Mouse (Mus musculus): ENCODE measurements at regions not wholly inside any gene's neighbourhood (a gene's known extent, or its start where the extent isn't known, plus 50 kb on each side); places are given as distances from the start of the nearest gene placed in this dataset.

GRCm38 (mm10) chr1:73857497-73857896, 266.8 kb downstream of the Tns1 start:
- no peak overlapping the region for H3K27ac ChIP-seq
- peaks cover 16% of the 10 kb centered on the region for H3K4me1 ChIP-seq (replicated peaks)
- no peak overlapping the region for H3K4me3 ChIP-seq
- peak; percentile 35 for DNase-seq (ENCODE audit: low spot score)
- H3K36me3 ChIP-seq, result no peaks in the 10 kb centered on the region
- H3K27me3 ChIP-seq (ENCODE audit: insufficient read depth, poor library complexity, severe bottlenecking), result peaks cover 6% of the 10 kb centered on the region; the same call in 1 of the 2 replicates
- WGBS, result 55% methylated on average over 5 of the region's 5 CpGs
- no peaks in the 10 kb centered on the region for H3K9me3 ChIP-seq

GRCm38 (mm10) chr1:73856811-73857210, 267.4 kb downstream of the Tns1 start:
- 89% methylated on average over 7 of the region's 7 CpGs for WGBS
- H3K4me1 ChIP-seq (replicated peaks), result peaks cover 13% of the 10 kb centered on the region; the same call in 1 of the 2 replicates
- no peak overlapping the region for H3K27ac ChIP-seq
- H3K4me3 ChIP-seq, result no peak overlapping the region
- no peaks in the 10 kb centered on the region for H3K9me3 ChIP-seq
- no peak for DNase-seq (ENCODE audit: low spot score)
- peaks cover 6% of the 10 kb centered on the region; the same call in 1 of the 2 replicates for H3K27me3 ChIP-seq (ENCODE audit: insufficient read depth, poor library complexity, severe bottlenecking)
- no peaks in the 10 kb centered on the region for H3K36me3 ChIP-seq

GRCm38 (mm10) chr1:73855306-73855705, 268.9 kb downstream of the Tns1 start:
- Histone ChIP-seq H3K9me3 (no peaks in the 10 kb centered on the region), H3K27ac (no peak overlapping the region)

GRCm38 (mm10) chr1:73853851-73854250, 270.4 kb downstream of the Tns1 start:
- 86% methylated on average over 11 of the region's 11 CpGs for WGBS
- Histone ChIP-seq H3K4me1 (replicated peaks) (peaks cover 12% of the 10 kb centered on the region; the same call in 1 of the 2 replicates), H3K36me3 (no peaks in the 10 kb centered on the region), H3K9me3 (no peaks in the 10 kb centered on the region), H3K27ac (no peak overlapping the region), H3K27me3 (ENCODE audit: insufficient read depth, poor library complexity, severe bottlenecking) (peaks cover 6% of the 10 kb centered on the region; the same call in 1 of the 2 replicates), H3K4me3 (no peak overlapping the region)
- no peak for DNase-seq (ENCODE audit: low spot score)

More at GRCm38 (mm10) chr1:73855306-73855705, 268.9 kb downstream of the Tns1 start:
- WGBS, result 94% methylated on average over 4 of the region's 4 CpGs
- no peak overlapping the region for H3K4me3 ChIP-seq
- no peak for DNase-seq (ENCODE audit: low spot score)
- peaks cover 15% of the 10 kb centered on the region; the same call in 1 of the 2 replicates for H3K4me1 ChIP-seq (replicated peaks)
- H3K36me3 ChIP-seq, result no peaks in the 10 kb centered on the region
- H3K27me3 ChIP-seq (ENCODE audit: insufficient read depth, poor library complexity, severe bottlenecking), result peaks cover 6% of the 10 kb centered on the region; the same call in 1 of the 2 replicates

- Histone ChIP-seq H3K4me1 (replicated peaks) (peaks cover 4% of the 10 kb centered on the region; the same call in 1 of the 2 replicates), H3K36me3 (no peaks in the 10 kb centered on the region), H3K27me3 (ENCODE audit: insufficient read depth, poor library complexity, severe bottlenecking) (peaks cover 6% of the 10 kb centered on the region; the same call in 1 of the 2 replicates), H3K27ac (0 out of 2 replicates have a peak overlapping the region, but pooled peaks have one; percentile 31), H3K4me3 (no peak overlapping the region), H3K9me3 (no peaks in the 10 kb centered on the region)
- DNase-seq (ENCODE audit: low spot score), result no peak
- WGBS, result 55% methylated on average over 11 of the region's 11 CpGs
Observed at GRCm38 (mm10) chr1:73850173-73851014, 273.9 kb downstream of the Tns1 start.

- H3K27ac ChIP-seq, result no peak overlapping the region
- no peak for DNase-seq (ENCODE audit: low spot score)
- 83% methylated on average over 3 of the region's 3 CpGs for WGBS
- no peak overlapping the region for H3K4me3 ChIP-seq
- H3K4me1 ChIP-seq (replicated peaks), result peaks cover 4% of the 10 kb centered on the region; the same call in 1 of the 2 replicates
- H3K36me3 ChIP-seq, result no peaks in the 10 kb centered on the region
- no peaks in the 10 kb centered on the region for H3K9me3 ChIP-seq
- H3K27me3 ChIP-seq (ENCODE audit: insufficient read depth, poor library complexity, severe bottlenecking), result no peaks in the 10 kb centered on the region
Observed at GRCm38 (mm10) chr1:73848370-73848769, 275.9 kb downstream of the Tns1 start.

- H3K9me3 ChIP-seq, result no peaks in the 10 kb centered on the region
- peaks cover 4% of the 10 kb centered on the region; the same call in 1 of the 2 replicates for H3K4me1 ChIP-seq (replicated peaks)
- 81% methylated on average over 3 of the region's 3 CpGs for WGBS
- no peak overlapping the region for H3K4me3 ChIP-seq
- no peak for DNase-seq (ENCODE audit: low spot score)
- H3K27ac ChIP-seq, result no peak overlapping the region
- H3K36me3 ChIP-seq, result no peaks in the 10 kb centered on the region
- H3K27me3 ChIP-seq (ENCODE audit: insufficient read depth, poor library complexity, severe bottlenecking), result no peaks in the 10 kb centered on the region
Observed at GRCm38 (mm10) chr1:73847126-73847525, 277.1 kb downstream of the Tns1 start.

GRCm38 (mm10) chr1:73845115-73845514, 279.1 kb downstream of the Tns1 start:
- no peaks in the 10 kb centered on the region for H3K9me3 ChIP-seq
- no peak overlapping the region for H3K27ac ChIP-seq
- 70% methylated on average over 5 of the region's 5 CpGs for WGBS
- no peaks in the 10 kb centered on the region for H3K27me3 ChIP-seq (ENCODE audit: insufficient read depth, poor library complexity, severe bottlenecking)
- no peaks in the 10 kb centered on the region for H3K4me1 ChIP-seq (replicated peaks)
- DNase-seq (ENCODE audit: low spot score), result no peak
- no peaks in the 10 kb centered on the region for H3K36me3 ChIP-seq
- H3K4me3 ChIP-seq, result no peak overlapping the region

- H3K9me3 ChIP-seq, result no peaks in the 10 kb centered on the region
- H3K4me1 ChIP-seq (replicated peaks), result no peaks in the 10 kb centered on the region
- WGBS, result 86% methylated on average over 3 of the region's 3 CpGs
- H3K27ac ChIP-seq, result no peak overlapping the region
- no peaks in the 10 kb centered on the region for H3K36me3 ChIP-seq
- DNase-seq (ENCODE audit: low spot score), result no peak
- no peaks in the 10 kb centered on the region for H3K27me3 ChIP-seq (ENCODE audit: insufficient read depth, poor library complexity, severe bottlenecking)
- no peak overlapping the region for H3K4me3 ChIP-seq
Observed at GRCm38 (mm10) chr1:73844574-73844973, 279.7 kb downstream of the Tns1 start.

GRCm38 (mm10) chr1:73839351-73839750, 284.9 kb downstream of the Tns1 start:
- no peaks in the 10 kb centered on the region for H3K36me3 ChIP-seq
- no peak for DNase-seq (ENCODE audit: low spot score)
- H3K9me3 ChIP-seq, result no peaks in the 10 kb centered on the region
- H3K4me3 ChIP-seq, result no peak overlapping the region
- WGBS, result 82% methylated on average over 2 of the region's 2 CpGs
- H3K4me1 ChIP-seq (replicated peaks), result no peaks in the 10 kb centered on the region
- H3K27me3 ChIP-seq (ENCODE audit: insufficient read depth, poor library complexity, severe bottlenecking), result no peaks in the 10 kb centered on the region
- H3K27ac ChIP-seq, result no peak overlapping the region

GRCm38 (mm10) chr1:73836680-73837079, 287.6 kb downstream of the Tns1 start:
- no peak for DNase-seq (ENCODE audit: low spot score)
- Histone ChIP-seq H3K9me3 (no peaks in the 10 kb centered on the region), H3K27ac (no peak overlapping the region), H3K4me1 (replicated peaks) (no peaks in the 10 kb centered on the region), H3K36me3 (no peaks in the 10 kb centered on the region), H3K4me3 (no peak overlapping the region), H3K27me3 (ENCODE audit: insufficient read depth, poor library complexity, severe bottlenecking) (no peaks in the 10 kb centered on the region)

- Histone ChIP-seq H3K9me3 (no peaks in the 10 kb centered on the region), H3K27me3 (ENCODE audit: insufficient read depth, poor library complexity, severe bottlenecking) (no peaks in the 10 kb centered on the region), H3K4me3 (no peak overlapping the region), H3K27ac (no peak overlapping the region), H3K36me3 (no peaks in the 10 kb centered on the region), H3K4me1 (replicated peaks) (no peaks in the 10 kb centered on the region)
- WGBS, result 92% methylated on average over 1 of the region's 1 CpGs
- DNase-seq (ENCODE audit: low spot score), result no peak
Observed at GRCm38 (mm10) chr1:73834566-73834965, 289.7 kb downstream of the Tns1 start.

GRCm38 (mm10) chr1:73830486-73831132, 293.6 kb downstream of the Tns1 start:
- Histone ChIP-seq H3K9me3 (no peaks in the 10 kb centered on the region), H3K4me1 (replicated peaks) (peaks cover 29% of the 10 kb centered on the region), H3K36me3 (no peaks in the 10 kb centered on the region), H3K27ac (peak overlapping the region; percentile 25; the same call in 1 of the 2 replicates), H3K4me3 (no peak overlapping the region), H3K27me3 (ENCODE audit: insufficient read depth, poor library complexity, severe bottlenecking) (0 out of 2 replicates have a peak, but pooled peaks cover 7% of the 10 kb centered on the region)
- WGBS, result 76% methylated on average over 9 of the region's 9 CpGs
- no peak for DNase-seq (ENCODE audit: low spot score)
